Mouse (Mus musculus): ENCODE data around the gene Grk6. TPM values are rescaled to one million over a fixed set of nuclear protein-coding genes. Genes with fewer than 3 reads are reported as not detected.

Gene Grk6
- polyA plus RNA-seq, 1 experiment from 2014 or later, result 35.5 TPM

DNA sequence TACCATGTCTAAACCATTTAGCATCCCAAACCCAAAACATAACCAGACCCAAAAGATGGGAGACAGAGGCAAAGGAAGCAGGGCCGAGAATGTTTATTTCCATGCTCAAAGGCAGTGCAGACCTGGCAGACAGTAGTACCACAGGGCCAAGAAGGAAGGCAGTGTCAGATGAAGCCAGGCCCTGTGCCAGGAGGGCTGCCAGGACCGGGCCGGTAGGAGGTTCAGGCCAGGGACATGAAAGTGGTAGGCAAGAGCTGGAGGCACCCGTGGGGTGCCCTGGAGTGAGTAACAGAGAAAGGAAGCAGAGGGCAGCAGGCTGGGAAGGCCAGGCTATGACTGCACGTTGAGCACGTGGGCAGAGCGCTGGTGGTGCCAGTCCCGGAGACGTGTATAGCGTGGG, 61.8 kb downstream of the Grk6 start:
- no peak overlapping the region for H3K27ac ChIP-seq (ENCODE audit: low read length)
- H3K27me3 ChIP-seq (ENCODE audit: control insufficient read depth, insufficient read depth, low read length), result no peaks in the 10 kb centered on the region
- H3K36me3 ChIP-seq (ENCODE audit: control insufficient read depth, insufficient read depth, low read length), result peaks cover 77% of the 10 kb centered on the region
- no peak overlapping the region for H3K9ac ChIP-seq (replicated peaks; ENCODE audit: low read depth, low read length)
- H3K9me3 ChIP-seq (ENCODE audit: control insufficient read depth, low read depth, low read length), result no peaks in the 10 kb centered on the region
- peaks cover 20% of the 10 kb centered on the region for H3K4me1 ChIP-seq (ENCODE audit: control insufficient read depth, insufficient read depth, low read length)
- no peak overlapping the region for H3K4me2 ChIP-seq (replicated peaks; ENCODE audit: low read depth, low read length)
- no peak overlapping the region for H3K4me3 ChIP-seq (ENCODE audit: low read depth, low read length)
- ATAC-seq (ENCODE audit: insufficient number of reproducible peaks, insufficient read depth, low FRiP score, low read depth), result no peak
- WGBS, result 94% methylated on average over 10 of the region's 10 CpGs

DNA sequence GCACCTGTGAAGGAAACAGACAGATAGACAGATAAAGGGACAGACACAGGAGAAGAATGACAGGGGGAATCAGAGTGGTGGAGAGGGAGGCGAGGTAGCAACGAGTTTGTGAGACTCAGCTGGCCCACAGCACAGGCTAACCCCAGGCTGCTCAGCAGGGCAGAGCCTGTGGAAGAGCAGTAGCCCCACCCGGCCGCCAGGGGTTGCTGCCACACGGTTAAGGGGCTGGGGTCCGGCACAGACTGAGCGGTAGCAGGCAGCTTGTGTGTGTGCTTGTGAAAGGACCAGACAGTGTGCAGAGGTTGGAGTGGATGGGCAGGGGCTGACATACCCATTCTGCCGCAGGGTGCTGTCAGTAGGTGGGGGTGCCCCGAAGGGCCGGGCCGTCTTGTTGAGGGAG, 63.0 kb downstream of the Grk6 start:
- WGBS, result 62% methylated on average over 11 of the region's 11 CpGs
- peaks cover 67% of the 10 kb centered on the region for H3K36me3 ChIP-seq (ENCODE audit: control insufficient read depth, insufficient read depth, low read length)

DNA sequence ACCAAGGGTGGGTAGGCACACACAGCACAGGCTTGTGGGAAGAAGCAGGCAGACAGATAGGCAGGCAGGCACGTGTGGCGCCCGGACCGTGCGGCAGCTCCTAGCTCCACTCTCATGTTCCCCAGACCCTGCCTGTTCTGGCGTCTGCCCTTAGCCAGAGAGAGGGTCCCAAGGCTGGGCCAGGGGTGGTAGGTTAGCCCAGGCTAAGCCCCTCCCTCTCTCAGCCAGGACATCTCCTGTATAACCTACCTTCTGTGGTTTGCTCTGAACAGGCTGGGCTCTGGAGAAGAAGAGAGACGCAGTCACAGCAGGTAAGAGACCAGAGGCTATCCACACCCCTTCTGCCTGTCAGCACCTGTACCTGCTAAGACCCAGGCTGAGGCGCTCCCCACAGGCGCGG, 63.7 kb downstream of the Grk6 start:
- Histone ChIP-seq H3K4me1 (ENCODE audit: control insufficient read depth, insufficient read depth, low read length) (peaks cover 27% of the 10 kb centered on the region), H3K27ac (ENCODE audit: low read length) (no peak overlapping the region), H3K27me3 (ENCODE audit: control insufficient read depth, insufficient read depth, low read length) (no peaks in the 10 kb centered on the region), H3K4me3 (ENCODE audit: low read depth, low read length) (no peak overlapping the region), H3K9me3 (ENCODE audit: control insufficient read depth, low read depth, low read length) (no peaks in the 10 kb centered on the region), H3K4me2 (replicated peaks; ENCODE audit: low read depth, low read length) (no peak overlapping the region), H3K36me3 (ENCODE audit: control insufficient read depth, insufficient read depth, low read length) (peaks cover 61% of the 10 kb centered on the region), H3K9ac (replicated peaks; ENCODE audit: low read depth, low read length) (no peak overlapping the region)
- 88% methylated on average over 10 of the region's 10 CpGs for WGBS
- ATAC-seq (ENCODE audit: insufficient number of reproducible peaks, insufficient read depth, low FRiP score, low read depth), result no peak

More for the DNA sequence above, 63.0 kb downstream of the Grk6 start:
- Histone ChIP-seq H3K9ac (replicated peaks; ENCODE audit: low read depth, low read length) (no peak overlapping the region), H3K27ac (ENCODE audit: low read length) (no peak overlapping the region), H3K4me2 (replicated peaks; ENCODE audit: low read depth, low read length) (no peak overlapping the region), H3K27me3 (ENCODE audit: control insufficient read depth, insufficient read depth, low read length) (no peaks in the 10 kb centered on the region), H3K4me3 (ENCODE audit: low read depth, low read length) (no peak overlapping the region), H3K4me1 (ENCODE audit: control insufficient read depth, insufficient read depth, low read length) (peaks cover 27% of the 10 kb centered on the region), H3K9me3 (ENCODE audit: control insufficient read depth, low read depth, low read length) (no peaks in the 10 kb centered on the region)
- ATAC-seq (ENCODE audit: insufficient number of reproducible peaks, insufficient read depth, low FRiP score, low read depth), result no peak

DNA sequence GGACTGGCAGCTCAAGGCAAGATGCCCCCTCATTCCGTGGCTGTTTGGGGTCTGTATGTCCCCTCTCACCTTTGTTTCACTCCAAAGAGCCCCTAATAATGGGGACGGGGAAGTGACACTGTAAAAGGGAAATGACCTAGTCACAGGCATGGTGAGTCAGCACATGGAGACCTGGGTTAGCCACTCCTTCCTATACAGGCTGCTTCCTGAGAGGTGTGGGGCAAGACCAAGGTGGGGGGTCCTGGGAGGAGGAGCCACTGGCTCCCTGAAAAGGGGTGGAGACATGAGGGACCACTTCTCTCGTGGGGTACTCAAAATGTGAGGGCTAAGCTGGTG, 65.4 kb downstream of the Grk6 start:
- 20% methylated on average over 3 of the region's 3 CpGs for WGBS
- Histone ChIP-seq H3K9me3 (ENCODE audit: control insufficient read depth, low read depth, low read length) (no peaks in the 10 kb centered on the region), H3K27me3 (ENCODE audit: control insufficient read depth, insufficient read depth, low read length) (no peaks in the 10 kb centered on the region), H3K9ac (replicated peaks; ENCODE audit: low read depth, low read length) (no peak overlapping the region), H3K4me3 (ENCODE audit: low read depth, low read length) (no peak overlapping the region), H3K36me3 (ENCODE audit: control insufficient read depth, insufficient read depth, low read length) (peaks cover 45% of the 10 kb centered on the region), H3K4me2 (replicated peaks; ENCODE audit: low read depth, low read length) (peak overlapping the region; percentile 86), H3K4me1 (ENCODE audit: control insufficient read depth, insufficient read depth, low read length) (peaks cover 29% of the 10 kb centered on the region), H3K27ac (ENCODE audit: low read length) (peak overlapping the region; percentile 29; the same call in 1 of the 2 replicates)
- no peak for ATAC-seq (ENCODE audit: insufficient number of reproducible peaks, insufficient read depth, low FRiP score, low read depth)

Small RNA genes within 50 kb of the gene (microRNA-seq; reads per million reads assigned to microRNA genes)
- not detected for gene Mir6943
- 15.6 reads per million, percentile 25 among the genes with 10 or more reads in this experiment for gene Mir6944
- 4.4 reads per million, percentile 11 among the genes with 10 or more reads in this experiment for gene Mir6945

Other genes with a start within 250 kb of the Grk6 start
- gene Nsd1, start 235.3 kb upstream of the Grk6 start, polyA plus RNA-seq (2014; fragmentation: Nextera tagmentation; extraction: Ambion mirVana), result 96.3 and 97.6 TPM in 2 replicates
- 509 and 525 TPM in 2 replicates for gene Prelid1, start 124.6 kb upstream of the Grk6 start, polyA plus RNA-seq (2014; fragmentation: Nextera tagmentation; extraction: Ambion mirVana)
- gene Rab24, start 123.1 kb upstream of the Grk6 start, polyA plus RNA-seq (2014; fragmentation: Nextera tagmentation; extraction: Ambion mirVana), result 81.0 and 89.9 TPM in 2 replicates
- 33.5 and 40.7 TPM in 2 replicates for gene Mxd3, start 115.2 kb upstream of the Grk6 start, polyA plus RNA-seq (2014; fragmentation: Nextera tagmentation; extraction: Ambion mirVana)
- gene Lman2, start 82.3 kb upstream of the Grk6 start, polyA plus RNA-seq (2014; fragmentation: Nextera tagmentation; extraction: Ambion mirVana), result 91.7 and 98.6 TPM in 2 replicates
- 0.53 and 0.78 TPM in 2 replicates for gene Rgs14, start 75.3 kb upstream of the Grk6 start, polyA plus RNA-seq (2014; fragmentation: Nextera tagmentation; extraction: Ambion mirVana)
- 0.18 TPM in 1 of 2 replicates, not detected in the other for gene Slc34a1, start 46.9 kb upstream of the Grk6 start, polyA plus RNA-seq (2014; fragmentation: Nextera tagmentation; extraction: Ambion mirVana)
- 0.52 TPM in 1 of 2 replicates, not detected in the other for gene Pfn3, start 29.8 kb upstream of the Grk6 start, polyA plus RNA-seq (2014; fragmentation: Nextera tagmentation; extraction: Ambion mirVana)
- not detected in 2 replicates for gene F12, start 18.3 kb upstream of the Grk6 start, polyA plus RNA-seq (2014; fragmentation: Nextera tagmentation; extraction: Ambion mirVana)
- 0.87 and 1.4 TPM in 2 replicates for gene Prr7, start 19.2 kb downstream of the Grk6 start, polyA plus RNA-seq (2014; fragmentation: Nextera tagmentation; extraction: Ambion mirVana)
- 118 and 120 TPM in 2 replicates for gene Dbn1, start 43.0 kb downstream of the Grk6 start, polyA plus RNA-seq (2014; fragmentation: Nextera tagmentation; extraction: Ambion mirVana)
- gene Pdlim7, start 68.6 kb downstream of the Grk6 start, polyA plus RNA-seq (2014; fragmentation: Nextera tagmentation; extraction: Ambion mirVana), result 257 and 270 TPM in 2 replicates
- 2.1 and 2.4 TPM in 2 replicates for gene Dok3, start 84.2 kb downstream of the Grk6 start, polyA plus RNA-seq (2014; fragmentation: Nextera tagmentation; extraction: Ambion mirVana)
- gene Ddx41, start 91.6 kb downstream of the Grk6 start, polyA plus RNA-seq (2014; fragmentation: Nextera tagmentation; extraction: Ambion mirVana), result 61.5 and 67.6 TPM in 2 replicates
- gene Fam193b, start 126.0 kb downstream of the Grk6 start, polyA plus RNA-seq (2014; fragmentation: Nextera tagmentation; extraction: Ambion mirVana), result 30.9 and 39.6 TPM in 2 replicates
- gene Tmed9, start 128.7 kb downstream of the Grk6 start, polyA plus RNA-seq (2014; fragmentation: Nextera tagmentation; extraction: Ambion mirVana), result 74.3 and 85.2 TPM in 2 replicates
- 21.0 and 24.9 TPM in 2 replicates for gene B4galt7, start 154.8 kb downstream of the Grk6 start, polyA plus RNA-seq (2014; fragmentation: Nextera tagmentation; extraction: Ambion mirVana)
- gene Caml, start 177.9 kb downstream of the Grk6 start, polyA plus RNA-seq (2014; fragmentation: Nextera tagmentation; extraction: Ambion mirVana), result 57.8 and 58.0 TPM in 2 replicates
- 41.1 and 45.4 TPM in 2 replicates for gene Ddx46, start 190.0 kb downstream of the Grk6 start, polyA plus RNA-seq (2014; fragmentation: Nextera tagmentation; extraction: Ambion mirVana)
- 82.5 and 82.7 TPM in 2 replicates for gene B230219D22Rik, start 248.1 kb downstream of the Grk6 start, polyA plus RNA-seq (2014; fragmentation: Nextera tagmentation; extraction: Ambion mirVana)